Mouse (Mus musculus) monocyte, adult 59 days (primary cell): ENCODE data around the gene Lrit3. TPM values are rescaled to one million over a fixed set of nuclear protein-coding genes. Genes with fewer than 3 reads are reported as not detected.

Experiments used
- total RNA-seq, 2 experiments: library from RNA; stranded (reverse); gene quantifications; one replicate each; pipeline ENCODE4 v1.2.4; 2023

Gene Lrit3
- not detected for total RNA-seq

GRCm38 (mm10) chr3:129803765-129804164, at the start of gene Lrit3:
Gene Lrit3, minus strand, starts transcription at chr3:129804030.

GRCm38 (mm10) chr3:129835388-129835934, 31.6 kb upstream of the Lrit3 start, which contains the start of gene Cfi:
Gene Cfi, plus strand, starts transcription at chr3:129835884.

GRCm38 (mm10) chr3:129831035-129831568, 27.3 kb upstream of the Lrit3 start, which contains the start of gene Gar1:
Gene Gar1, minus strand, starts transcription at chr3:129831396.

GRCm38 (mm10) chr3:129822206-129822775, 18.5 kb upstream of the Lrit3 start, which contains the start of gene Rrh:
Gene Rrh, minus strand, starts transcription at chr3:129822587.

DNA sequence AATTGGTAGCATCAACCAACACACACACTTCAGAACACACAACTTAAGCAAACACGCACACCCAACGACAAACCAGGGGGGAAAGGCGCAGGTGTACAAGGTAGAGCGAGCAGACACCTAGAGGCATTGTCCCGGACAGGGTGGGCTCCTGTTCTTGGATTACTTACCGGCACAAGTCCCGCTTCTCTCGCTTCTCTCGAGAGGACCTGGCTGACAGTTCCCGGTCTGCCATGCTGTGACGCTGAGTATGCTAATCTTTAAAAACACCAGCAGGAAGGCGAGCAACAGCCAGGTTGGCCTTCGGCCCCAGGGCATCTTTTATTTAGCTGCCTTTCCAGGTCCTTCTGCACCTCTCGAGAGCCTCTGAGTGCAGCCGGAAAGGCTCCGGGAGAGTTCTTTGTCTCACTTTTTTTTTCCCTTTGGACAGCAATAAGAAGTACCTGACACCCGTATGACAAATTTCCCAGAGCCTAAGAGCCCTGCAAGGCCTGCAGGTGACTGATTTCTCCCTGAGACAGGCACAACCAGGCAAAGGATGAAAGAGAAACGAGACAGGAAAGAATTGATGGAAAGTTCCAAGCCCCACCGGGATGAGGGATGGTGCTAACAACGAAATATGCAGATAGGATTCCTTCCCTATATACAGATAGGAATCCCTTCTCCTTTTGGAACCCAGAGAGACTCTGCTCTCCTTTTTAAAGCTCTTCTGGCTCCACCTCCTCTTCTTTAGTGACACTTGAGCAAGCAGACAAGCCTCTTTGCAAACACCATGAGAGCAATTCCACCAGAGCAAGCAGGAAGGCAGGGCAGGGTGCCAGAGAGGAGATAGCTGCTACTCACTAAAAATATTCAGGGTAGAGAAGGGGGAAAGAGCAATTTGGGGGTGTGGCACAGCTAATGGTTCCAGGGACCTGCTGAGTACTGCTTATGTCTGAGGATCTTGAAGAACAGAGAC, 48.9 kb downstream of the Lrit3 start, which contains the start of gene Egf:
Gene Egf (minus strand): TSS at position 667 of the 955 bp plus-strand sequence.

Other genes with a start within 250 kb of the Lrit3 start
- 1 to 10 TPM; 1.0 to 2.2 TPM for gene Egf, start 48.7 kb downstream of the Lrit3 start, total RNA-seq
- under 1 TPM; 0.49 to 0.68 TPM for gene Rrh, start 18.6 kb upstream of the Lrit3 start, total RNA-seq
- 10 to 100 TPM; 30.9 to 32.8 TPM for gene Gar1, start 27.4 kb upstream of the Lrit3 start, total RNA-seq
- not detected for gene Cfi, start 31.9 kb upstream of the Lrit3 start, total RNA-seq
- 1 to 10 TPM; 4.9 to 5.0 TPM for gene Pla2g12a, start 74.6 kb upstream of the Lrit3 start, total RNA-seq
- 10 to 100 TPM; 20.4 to 24.7 TPM for gene Casp6, start 97.4 kb upstream of the Lrit3 start, total RNA-seq
- 100 to 1,000 TPM; 100 to 109 TPM for gene Mcub, start 166.2 kb upstream of the Lrit3 start, total RNA-seq